Mouse (Mus musculus) testis, postnatal 10 days (tissue): Measurements from ENCODE around the gene Tubb5.

ENCODE experiments used
- DNase-seq: peaks from one replicate; pipeline ENCODE4 v3.0.0; 2021; ENCODE audit warnings: low spot score

Gene Tubb5

GRCm38 (mm10) chr17:35825109-35825850 is 12.8 kb downstream of the Tubb5 start:
- DNase-seq: no peak

GRCm38 (mm10) chr17:35824402-35824801 is 13.7 kb downstream of the Tubb5 start:
- DNase-seq: no peak

DNA sequence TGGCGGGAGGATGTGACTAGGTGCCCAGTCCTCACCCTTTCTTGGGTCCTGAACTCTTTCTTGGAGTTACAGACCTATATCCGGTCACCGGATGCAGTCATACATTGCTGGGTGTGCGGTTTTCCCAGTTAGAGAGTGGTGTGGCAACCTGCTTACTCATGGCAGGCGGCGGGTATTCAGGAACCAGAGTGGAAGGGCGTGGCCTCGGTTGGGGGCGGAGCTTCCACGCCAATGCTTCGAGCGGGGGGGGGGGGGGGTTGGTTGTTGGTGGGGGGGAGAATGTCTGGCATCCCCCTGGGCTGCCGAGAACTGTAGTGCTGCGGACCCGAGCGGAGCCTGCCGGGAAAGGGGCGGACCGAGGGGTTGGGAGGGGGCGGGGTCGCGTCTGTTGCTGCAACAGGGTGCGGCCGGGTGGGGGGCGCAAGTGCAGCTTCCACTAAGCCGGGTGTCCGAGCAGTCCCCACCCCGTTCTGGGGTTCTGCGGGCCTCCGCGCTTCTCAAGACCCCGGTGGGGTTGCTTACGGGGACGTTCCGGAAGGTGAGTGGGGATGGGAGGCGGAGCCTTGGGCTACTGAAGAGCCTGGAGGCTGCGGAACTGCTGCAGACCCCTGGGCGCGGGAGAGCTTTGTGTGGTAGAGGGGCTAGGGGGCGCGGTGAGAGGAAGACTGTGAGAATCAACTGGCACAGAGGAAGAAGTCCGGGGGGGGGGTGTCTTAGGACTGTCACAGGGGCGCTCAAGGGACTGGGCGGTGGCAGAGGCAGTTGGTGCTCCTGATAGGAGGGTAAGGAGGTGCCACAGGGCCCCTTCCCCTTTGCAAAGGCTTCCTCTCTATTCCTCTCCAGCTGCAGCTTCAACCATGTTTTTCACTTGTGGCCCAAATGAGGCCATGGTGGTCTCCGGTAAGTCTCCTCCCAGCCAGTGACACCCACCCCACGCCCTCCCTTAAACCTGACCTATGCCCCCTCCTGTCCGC is 14.9 kb downstream of the Tubb5 start, which contains the start of gene Flot1:
Gene Flot1 (plus strand): TSS at position 267 of the 974 bp plus-strand sequence.
- peak; percentile 93 for DNase-seq

GRCm38 (mm10) chr17:35822564-35822963 is 15.5 kb downstream of the Tubb5 start:
- DNase-seq: no peak

DNA sequence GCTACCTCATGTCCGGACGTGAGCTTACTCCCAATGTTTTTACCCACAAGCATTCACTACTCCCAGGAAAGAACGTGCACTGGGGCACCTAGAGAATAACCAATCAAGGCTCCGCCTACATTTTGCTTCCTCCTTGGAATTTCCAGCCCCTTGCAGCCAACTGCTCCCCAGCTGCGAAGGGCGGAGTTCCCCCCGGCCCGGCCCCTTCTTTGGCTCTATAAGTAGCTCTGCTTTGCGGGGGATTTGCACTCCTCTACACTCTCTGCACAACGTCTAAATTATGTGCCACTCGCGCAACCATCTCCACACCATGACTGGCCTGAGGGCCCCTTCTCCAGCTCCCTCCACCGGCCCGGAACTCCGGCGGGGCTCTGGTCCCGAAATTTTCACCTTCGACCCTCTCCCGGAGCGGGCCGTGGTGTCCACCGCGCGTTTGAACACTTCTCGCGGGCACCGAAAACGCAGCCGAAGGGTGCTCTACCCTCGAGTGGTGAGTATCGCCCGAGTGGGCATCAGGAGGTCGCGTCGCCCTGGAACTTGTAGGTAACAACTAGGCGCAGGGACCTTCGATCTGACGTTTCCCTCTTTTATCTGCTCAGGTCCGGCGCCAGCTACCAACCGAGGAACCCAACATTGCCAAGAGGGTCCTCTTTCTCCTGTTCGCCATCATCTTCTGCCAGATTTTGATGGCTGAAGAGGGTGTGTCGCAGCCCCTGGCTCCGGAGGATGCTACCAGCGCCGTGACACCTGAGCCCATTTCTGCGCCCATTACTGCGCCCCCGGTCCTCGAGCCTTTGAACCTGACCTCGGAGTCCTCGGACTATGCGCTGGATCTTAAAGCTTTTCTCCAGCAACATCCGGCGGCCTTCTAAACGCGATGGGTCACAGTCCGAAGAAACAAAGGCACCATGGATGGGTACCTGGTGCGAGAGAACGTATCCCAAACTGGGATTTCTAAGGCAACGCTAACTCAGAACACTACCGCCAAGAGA is 16.4 kb downstream of the Tubb5 start, which contains the start of gene Ier3:
Gene Ier3 (plus strand): TSS at position 246 of the 992 bp plus-strand sequence.
- DNase-seq: peak; percentile 89

- DNase-seq: no peak
Measured at GRCm38 (mm10) chr17:35820111-35820510, 18.0 kb downstream of the Tubb5 start.

DNA sequence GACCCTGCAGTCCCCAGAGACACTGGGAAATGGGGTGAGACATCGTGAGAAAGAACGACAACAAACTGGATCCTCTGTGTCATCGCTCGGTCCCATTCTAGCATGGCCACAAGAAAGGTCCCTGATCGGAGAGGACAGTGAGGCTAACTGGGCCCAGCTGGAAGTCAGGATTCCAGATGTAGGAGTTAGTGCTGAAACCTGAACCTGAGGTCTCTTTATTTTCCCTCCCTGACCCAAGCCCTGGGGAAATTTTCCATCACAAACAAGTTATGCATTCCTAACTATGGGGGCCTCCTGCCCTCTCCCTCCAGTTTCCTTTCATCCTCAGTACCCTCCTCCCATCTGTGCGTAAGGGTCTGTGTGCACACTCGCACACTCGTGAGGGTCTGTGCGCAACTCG is 20.9 kb downstream of the Tubb5 start:
- no peak for DNase-seq

GRCm38 (mm10) chr17:35816686-35817085 is 21.4 kb downstream of the Tubb5 start:
- no peak for DNase-seq

DNA sequence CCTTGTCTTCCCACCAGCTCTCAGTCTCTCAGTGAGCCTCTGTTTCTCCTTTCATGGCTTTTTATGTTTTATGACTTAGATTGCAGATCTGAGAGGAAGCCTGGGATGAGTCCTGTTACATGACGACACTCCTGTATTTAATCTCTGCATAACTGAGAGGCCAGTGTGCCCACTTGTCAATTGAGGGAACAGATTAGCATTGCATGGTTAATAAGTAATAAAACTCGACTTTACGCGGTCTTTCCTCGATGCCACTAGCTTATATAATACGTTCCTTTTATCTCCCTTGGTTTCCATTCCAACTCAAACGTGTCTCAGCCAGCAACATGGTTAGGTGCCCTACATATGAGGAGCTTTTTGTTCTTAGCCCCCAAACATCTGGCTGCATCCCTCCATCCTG is 22.3 kb downstream of the Tubb5 start:
- no peak for DNase-seq

DNA sequence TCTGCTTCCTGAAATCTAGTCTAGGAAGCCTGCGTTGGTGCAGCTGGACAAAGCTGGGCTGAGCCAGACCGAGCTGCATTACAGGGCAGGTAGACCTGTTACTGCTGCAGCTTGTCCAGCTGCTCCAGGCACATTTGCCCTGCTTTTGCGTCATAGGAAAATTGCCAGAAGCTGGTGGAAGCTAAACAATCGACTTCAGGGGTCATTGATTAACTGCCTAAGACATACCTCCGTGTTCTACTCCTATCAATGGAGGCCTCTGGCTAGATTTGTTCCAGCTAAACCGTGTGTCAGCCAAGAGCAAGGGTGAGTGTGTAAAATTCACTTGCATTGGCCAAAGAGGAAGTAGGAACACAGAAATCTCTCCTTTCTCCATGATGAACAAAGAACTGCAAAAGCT is 23.4 kb downstream of the Tubb5 start:
- no peak for DNase-seq

DNA sequence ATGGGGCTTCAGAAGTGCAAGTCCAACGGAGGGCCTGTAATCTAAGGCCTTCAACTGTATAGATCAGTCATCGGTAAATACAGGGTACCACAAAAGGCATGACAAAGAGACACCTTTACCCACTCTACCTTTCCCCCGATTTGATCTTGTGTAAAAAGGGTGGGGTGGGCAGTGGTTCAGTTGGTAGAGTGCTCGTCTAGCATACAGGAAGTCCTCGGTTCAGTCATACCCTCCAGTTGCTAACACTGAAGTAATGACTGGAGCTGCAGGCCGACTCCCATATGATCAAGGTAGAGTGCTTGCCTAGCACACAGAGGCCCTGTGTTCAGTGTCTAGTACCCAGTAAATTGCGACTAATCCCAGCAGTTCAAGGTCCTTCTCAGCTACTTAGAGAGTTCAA is 24.5 kb downstream of the Tubb5 start:
- DNase-seq: no peak

GRCm38 (mm10) chr17:35813245-35813647 is 24.9 kb downstream of the Tubb5 start:
- DNase-seq: peak; percentile 89

- no peak for DNase-seq
Measured at GRCm38 (mm10) chr17:35812736-35813135, 25.4 kb downstream of the Tubb5 start.

GRCm38 (mm10) chr17:35812307-35812706 is 25.8 kb downstream of the Tubb5 start:
- no peak for DNase-seq

DNA sequence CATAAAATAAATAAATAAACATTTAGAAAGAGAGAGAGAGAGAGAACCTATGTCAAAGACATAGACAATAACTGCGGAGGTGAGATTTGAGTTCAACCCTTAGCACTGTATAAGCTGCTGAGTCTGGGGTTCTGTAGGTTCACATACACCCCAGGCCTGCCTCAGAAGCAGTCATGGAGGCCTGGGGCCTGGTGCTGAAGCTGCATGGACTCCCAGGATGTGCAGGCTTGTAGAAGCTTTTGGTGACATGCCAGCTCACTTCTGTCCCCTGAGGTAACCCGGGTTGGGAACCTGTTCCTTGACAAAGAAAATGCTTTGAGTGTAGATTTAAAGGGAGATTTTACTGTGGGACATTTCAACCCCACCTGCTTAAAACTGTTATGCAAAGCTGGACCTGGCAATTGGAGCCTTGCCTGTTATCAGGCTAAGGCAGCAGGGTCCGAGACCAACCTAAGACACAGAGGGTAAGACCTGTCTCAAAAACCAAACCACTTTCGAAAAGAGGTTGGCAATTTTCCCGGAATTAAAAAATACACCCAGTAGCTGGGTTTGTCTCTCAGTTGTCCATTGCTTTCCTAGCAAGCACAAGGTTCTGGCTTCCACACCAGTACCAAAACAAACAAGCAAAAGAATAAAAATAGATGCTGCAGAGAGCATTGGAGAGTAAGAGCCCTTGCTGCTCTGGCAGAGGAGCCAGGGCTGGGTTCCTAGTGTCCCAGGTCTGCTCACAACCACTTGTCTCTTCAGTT is 27.0 kb downstream of the Tubb5 start:
- no peak for DNase-seq

DNA sequence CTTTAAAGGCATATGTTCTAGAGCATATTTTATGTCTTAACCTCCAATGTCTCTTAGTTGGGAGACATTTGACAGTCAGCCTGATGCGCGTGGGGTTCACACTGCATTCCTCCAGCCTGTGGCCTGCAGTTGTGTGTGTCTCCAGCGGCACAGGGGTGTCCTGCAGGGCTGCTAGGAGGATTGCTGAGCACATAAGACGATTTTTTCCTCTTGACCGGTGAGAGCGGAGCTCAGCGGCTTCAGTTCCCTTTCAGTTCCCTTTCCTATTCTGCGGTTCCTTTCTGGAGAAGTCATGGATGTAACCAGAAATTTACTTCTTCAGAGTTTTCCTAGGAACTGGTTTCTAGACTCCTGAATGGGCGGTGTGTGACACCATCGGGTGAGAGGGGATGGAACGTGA is 28.7 kb downstream of the Tubb5 start:
- no peak for DNase-seq

- DNase-seq: no peak
Measured at GRCm38 (mm10) chr17:35808073-35808472, 30.0 kb downstream of the Tubb5 start.

- no peak for DNase-seq
Measured at GRCm38 (mm10) chr17:35803858-35804399, 34.2 kb downstream of the Tubb5 start.

DNA sequence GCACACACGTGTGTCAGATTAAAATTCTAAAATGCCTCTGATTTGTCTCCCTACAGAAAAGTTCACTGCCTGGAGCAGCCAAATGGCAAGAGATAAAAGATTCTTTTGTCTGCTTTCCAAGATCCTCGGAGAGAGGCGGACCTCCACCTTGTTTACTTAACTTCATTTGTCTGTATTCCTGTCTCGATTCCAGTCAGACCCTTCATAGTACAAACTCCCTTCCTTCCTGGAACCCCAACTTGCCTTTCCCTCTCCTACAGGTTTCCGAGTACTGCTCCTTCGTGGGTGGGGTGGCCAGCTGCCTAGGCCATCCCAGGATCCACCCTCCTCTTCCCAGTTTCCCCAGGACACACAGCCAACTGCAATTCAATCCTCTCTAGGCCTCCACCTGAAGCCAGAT is 35.1 kb downstream of the Tubb5 start:
- DNase-seq: no peak

DNA sequence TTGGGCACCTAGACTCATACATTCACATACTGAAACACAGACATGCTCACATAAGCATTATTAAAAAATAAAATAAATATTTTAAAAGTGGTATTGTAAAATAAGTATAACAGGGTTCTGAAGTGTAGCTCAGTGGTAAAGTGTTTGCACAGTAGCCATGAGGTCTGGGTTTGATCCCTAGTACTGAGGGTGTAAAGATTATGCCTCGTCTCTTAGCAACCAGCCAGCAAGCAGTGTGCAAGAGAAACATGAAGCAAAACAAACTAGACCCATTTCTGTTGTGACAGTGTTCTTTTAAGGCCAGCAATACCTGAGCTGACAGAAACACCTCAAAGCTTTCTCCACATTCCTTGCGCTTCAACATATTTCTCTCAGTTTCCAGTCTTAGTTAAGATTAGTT is 37.2 kb downstream of the Tubb5 start:
- no peak for DNase-seq

DNA sequence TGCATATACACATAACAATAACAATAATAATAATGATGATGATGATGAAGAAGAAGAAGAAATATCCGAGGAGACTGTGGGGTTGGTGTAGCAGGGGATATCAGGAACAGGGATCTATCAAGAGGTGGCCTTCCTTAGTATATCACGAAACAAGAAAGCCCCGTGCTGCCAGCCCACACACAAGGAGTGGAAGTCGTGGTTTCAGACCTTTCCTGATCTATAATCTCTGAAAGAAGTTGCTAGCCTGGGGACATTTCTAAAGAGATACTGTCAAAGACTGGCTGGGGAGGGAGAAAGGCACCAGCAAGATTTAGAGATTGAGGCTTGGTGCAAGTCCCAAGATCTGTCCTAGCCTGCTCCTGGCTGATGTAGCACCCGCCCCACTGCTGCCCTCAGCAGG is 41.3 kb downstream of the Tubb5 start:
- DNase-seq: no peak
